Mouse (Mus musculus): ENCODE measurements around the gene B3galt6.

The B3galt6 gene

DNA sequence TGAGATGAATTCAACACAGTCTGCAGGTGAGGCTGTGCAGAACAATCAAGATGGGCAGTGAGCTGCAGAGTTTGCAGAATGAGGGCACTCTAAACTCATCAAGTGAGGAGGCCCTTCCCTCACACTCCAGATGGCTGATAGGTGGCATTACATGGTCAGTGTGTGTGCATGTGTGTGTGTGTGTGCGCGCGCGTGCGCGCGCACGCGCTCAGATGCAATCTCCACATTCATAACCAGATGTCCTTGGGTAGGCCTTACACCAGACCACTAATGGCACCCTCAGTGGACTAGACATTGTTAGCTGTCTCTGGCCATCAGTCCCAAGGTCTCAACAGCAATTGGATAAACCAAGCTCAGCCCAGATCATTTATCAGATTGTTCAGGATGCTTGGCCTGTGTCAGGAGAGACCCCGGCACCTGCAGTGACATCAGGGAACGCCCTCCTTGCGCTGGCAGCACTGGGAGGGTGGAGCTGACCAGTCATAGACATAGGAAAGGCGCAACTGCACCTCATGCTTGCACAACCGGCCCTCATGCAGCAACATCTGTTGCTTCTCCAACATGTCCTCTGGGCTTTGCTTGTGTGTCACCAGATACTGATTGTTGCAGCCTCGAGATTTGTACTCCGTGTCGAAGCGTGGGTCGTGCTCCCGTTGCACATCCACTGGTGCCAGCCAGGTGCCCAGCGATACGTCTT lies 1.1 kb downstream of the B3galt6 start:
- no peak for DNase-seq (ENCODE audit: low spot score in 2 of 2)

- no peak for DNase-seq (ENCODE audit: low spot score in 2 of 2)
Observed at GRCm38 (mm10) chr4:155983788-155984187, 8.7 kb downstream of the B3galt6 start.

DNA sequence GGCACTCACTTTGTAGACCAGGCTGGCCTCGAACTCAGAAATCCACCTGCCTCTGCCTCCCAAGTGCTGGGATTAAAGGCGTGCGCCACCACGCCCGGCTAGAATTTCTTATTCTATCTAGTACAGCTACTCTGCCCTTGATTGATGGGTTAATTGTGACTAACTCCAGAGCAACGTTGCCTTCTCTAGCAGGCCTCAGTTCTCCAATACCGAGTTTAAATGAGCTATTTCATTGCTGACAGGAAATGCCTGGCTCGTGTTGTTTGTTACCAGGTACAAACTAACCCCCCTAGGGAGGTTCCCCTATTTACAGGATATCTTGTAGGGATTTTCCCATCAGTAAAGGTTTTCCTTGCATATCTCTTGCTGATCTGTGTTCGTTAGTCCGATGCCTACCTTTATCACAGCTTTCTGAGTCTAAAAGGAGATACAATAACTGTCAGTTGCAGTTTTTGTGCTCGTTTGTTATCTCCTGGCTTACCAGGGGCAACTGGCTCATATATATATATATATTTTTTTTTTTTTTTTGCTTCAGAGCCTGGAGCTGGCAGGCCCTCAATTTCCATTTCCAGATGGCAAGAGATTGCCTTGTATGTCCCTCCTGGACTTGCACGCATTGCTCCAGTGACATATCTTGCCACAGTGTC lies 10.9 kb downstream of the B3galt6 start:
- DNase-seq (ENCODE audit: low spot score in 2 of 2): no peak

- no peak for DNase-seq (ENCODE audit: low spot score in 2 of 2)
Observed at GRCm38 (mm10) chr4:155973239-155973638, 19.2 kb downstream of the B3galt6 start.

- no peak for DNase-seq (ENCODE audit: low spot score in 2 of 2)
Observed at GRCm38 (mm10) chr4:155972651-155973050, 19.8 kb downstream of the B3galt6 start.

GRCm38 (mm10) chr4:155970286-155970685 lies 22.2 kb downstream of the B3galt6 start:
- no peak for DNase-seq (ENCODE audit: low spot score in 2 of 2)

- no peak for DNase-seq (ENCODE audit: low spot score in 2 of 2)
Observed at GRCm38 (mm10) chr4:155969043-155969653, 23.3 kb downstream of the B3galt6 start.

DNA sequence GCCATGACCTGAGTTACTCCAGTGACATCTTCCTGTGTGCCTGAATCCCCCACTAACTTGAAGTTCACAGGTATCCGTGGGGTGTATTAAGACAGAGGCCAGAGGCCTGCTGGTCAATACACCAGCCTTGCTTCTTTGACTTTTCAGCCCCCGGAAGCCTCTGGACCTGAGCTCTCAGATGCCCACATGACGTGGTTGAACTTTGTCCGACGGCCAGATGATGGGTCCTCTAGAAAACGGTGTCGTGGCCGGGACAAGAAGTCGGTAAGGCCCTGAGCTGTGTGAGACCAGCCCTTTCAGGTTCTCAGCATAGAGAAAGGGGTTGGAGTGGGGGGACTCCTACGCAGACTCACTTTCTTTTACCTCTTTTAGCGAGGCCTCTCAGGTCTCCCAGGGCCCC lies 28.1 kb downstream of the B3galt6 start:
- no peak for DNase-seq (ENCODE audit: low spot score in 2 of 2)

- DNase-seq (ENCODE audit: low spot score in 2 of 2): no peak
Observed at GRCm38 (mm10) chr4:155963106-155963505, 29.3 kb downstream of the B3galt6 start.

GRCm38 (mm10) chr4:155962167-155962971 lies 30.1 kb downstream of the B3galt6 start, which contains the start of gene C1qtnf12:
Gene C1qtnf12, plus strand, starts transcription at chr4:155962318.
- peak in 1 of 2 experiments; percentile 31 for DNase-seq (ENCODE audit: low spot score in 2 of 2)

DNA sequence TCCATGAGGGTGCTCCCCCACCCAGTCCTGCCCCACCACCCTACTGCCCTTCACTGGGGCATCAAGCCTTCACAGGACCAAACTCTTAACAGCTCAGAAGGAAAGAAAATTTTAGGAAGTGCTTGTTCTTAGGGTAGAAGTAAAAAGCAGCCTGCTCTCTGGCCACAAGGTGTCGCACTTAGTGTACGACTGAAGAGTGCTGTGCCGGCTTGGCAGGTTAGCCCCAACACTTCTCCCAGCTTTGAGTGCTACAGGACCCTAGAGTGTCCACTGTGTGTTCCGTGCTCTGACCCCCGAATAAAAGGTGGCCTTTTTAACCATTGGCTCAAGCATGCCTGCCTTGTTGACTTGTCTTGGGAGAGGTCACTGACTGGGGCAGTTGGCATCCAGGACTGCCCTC lies 33.2 kb downstream of the B3galt6 start:
- DNase-seq (ENCODE audit: low spot score in 2 of 2): peak in 1 of 2 experiments; percentile 72

DNA sequence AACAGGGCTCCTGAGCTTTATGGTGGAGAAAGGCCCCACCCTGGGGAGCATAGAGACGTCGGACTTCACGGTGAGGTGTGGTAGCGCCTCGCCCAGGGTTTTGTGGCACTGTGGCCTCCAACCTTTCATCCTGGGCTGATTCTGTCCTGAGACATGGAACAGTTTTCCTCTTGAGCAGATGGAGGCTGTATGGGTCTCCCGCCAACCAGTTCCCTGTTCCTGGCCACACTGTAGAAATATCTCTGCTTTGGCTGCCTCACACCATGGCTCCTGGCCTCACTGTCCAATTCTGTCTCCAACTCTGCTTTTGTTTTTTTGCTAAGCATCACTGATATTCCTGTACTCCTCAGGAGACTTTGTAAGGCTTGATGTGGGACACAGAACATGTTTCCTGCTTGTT lies 37.0 kb downstream of the B3galt6 start:
- DNase-seq (ENCODE audit: low spot score in 2 of 2): no peak

- DNase-seq (ENCODE audit: low spot score in 2 of 2): no peak
Observed at GRCm38 (mm10) chr4:155947094-155947493, 45.4 kb downstream of the B3galt6 start.

- DNase-seq (ENCODE audit: low spot score in 2 of 2): no peak
Observed at GRCm38 (mm10) chr4:155944271-155944670, 48.2 kb downstream of the B3galt6 start.

GRCm38 (mm10) chr4:155943534-155944249 lies 48.8 kb downstream of the B3galt6 start, which contains the start of gene Ube2j2:
Gene Ube2j2, plus strand, starts transcription at chr4:155943831.
- peak; percentile 88 to 98 for DNase-seq (ENCODE audit: low spot score in 2 of 2)

DNA sequence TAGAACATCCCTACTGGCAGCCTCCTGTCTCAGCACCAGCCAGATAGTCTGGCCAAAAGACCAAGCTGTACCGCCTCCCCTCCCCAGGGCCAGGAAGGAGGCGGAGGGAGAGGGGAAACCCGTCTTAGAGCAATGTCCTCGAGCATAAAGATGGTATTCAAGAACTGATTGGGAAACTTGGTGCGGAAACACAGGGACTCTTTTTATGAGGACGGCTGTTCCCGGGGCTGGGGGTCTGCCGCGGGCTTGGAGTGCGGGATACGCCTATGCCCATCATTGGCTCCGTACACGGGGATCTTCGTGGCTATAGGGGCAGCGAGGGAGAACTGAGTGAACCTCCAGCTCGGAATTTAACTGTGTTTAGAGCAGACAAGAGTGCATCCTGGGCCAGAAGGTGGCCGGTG lies 49.4 kb downstream of the B3galt6 start:
- DNase-seq (ENCODE audit: low spot score in 2 of 2): peak in 1 of 2 experiments; percentile 49

All from left cerebral cortex, adult 9 months (tissue).